Mouse (Mus musculus) testis, adult 2 months (tissue): ENCODE measurements around the gene Fkbp15.

Experiments
- CTCF ChIP-seq: fragments of 200-500 bp; IDR thresholded peaks from 2 replicates; pipeline ENCODE4 v1.5.1; 2012; ENCODE audit warnings: low read depth, mild to moderate bottlenecking, inconsistent platforms, low read length, moderate library complexity; ENCODE audit not compliant: control insufficient read depth, insufficient read depth, insufficient replicate concordance
- POLR2A ChIP-seq: fragments of 200-500 bp; IDR thresholded peaks from 2 replicates; pipeline ENCODE4 v1.6.1; 2012; ENCODE audit warnings: low read depth, mild to moderate bottlenecking, inconsistent platforms, low read length, moderate library complexity; ENCODE audit not compliant: control insufficient read depth

DNA sequence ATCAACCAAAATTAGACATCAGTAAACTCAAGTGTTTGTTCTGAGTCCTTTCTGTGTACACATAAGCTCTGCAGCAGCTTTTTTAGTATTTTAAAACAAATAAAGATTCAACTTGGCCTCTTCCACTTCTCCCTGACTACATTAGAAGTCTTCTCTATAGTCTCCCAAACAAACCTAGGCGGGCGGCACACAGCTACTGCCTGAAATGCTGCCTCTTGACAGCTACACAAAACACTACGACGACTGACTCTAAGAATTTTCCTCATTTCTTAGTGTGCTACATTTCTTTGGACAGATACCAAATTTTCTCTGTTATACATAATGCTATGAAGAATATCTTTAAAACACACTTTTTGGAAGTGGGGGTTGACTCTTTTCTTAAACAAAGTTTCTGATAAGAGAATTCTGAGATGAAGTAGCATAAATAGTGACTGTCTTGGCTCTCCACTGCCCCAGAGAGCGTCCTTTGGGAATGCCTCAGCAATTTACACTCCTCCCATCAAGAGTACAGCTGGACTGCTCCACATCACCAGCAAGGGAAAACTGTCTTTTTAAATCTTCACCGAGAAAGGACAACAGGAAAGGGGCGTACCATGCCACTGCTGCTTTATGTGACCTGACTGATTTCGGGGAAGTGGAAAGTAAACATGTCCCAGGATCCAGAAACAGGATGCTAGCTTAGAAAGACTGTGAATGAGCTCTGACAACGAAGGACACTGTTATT, 12.6 kb downstream of the Fkbp15 start:
- TF ChIP-seq CTCF, result no peak
- no peak for TF ChIP-seq POLR2A
